Mouse (Mus musculus): Measurements from ENCODE around the gene Ddah1. TPM values are rescaled to one million over a fixed set of nuclear protein-coding genes. Genes with fewer than 3 reads are reported as not detected.

The Ddah1 gene
- 38.9 and 42.1 TPM in 2 replicates for polyA plus RNA-seq (2015; fragmentation: Nextera tagmentation; extraction: Ambion mirVana)

DNA sequence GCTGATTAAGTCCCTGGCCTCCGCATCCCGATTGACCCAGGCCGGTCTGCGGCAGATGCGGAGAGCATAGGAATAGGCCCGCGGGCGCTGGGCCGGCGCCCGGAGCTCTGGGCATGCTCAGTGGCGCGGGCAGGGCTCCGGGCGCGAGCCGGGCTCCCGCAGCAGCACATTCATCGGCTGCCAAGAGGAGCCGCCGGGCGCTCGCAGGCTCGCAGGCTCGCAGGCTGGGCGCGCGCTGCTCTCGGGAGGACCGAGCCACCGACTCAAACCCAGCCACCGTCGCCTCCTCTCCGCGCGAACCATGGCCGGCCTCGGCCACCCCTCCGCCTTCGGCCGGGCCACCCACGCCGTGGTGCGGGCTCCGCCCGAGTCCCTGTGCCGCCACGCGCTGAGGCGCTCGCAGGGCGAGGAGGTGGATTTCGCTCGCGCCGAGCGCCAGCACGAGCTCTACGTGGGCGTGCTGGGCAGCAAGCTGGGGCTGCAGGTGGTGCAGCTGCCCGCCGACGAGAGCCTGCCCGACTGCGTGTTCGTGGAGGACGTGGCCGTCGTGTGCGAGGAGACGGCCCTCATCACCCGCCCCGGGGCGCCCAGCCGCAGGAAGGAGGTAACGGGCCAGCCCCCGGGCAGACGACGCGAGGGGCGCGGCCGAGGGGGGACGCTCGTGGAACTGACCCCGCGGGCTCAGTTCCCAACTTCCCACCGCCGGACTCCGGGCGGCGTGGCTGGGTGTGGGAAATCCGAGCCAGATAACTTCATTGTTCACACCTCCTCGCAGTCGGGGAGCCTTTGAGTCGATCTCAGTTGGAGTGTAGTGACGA is at the start of gene Ddah1:
Ddah1 (plus strand) TSS at position 115 of the 818 bp plus-strand sequence.
- Histone ChIP-seq H3K27me3 (peaks cover 21% of the 10 kb centered on the region; the same call in 1 of the 2 replicates), H3K9me3 (replicated peaks) (no peaks in the 10 kb centered on the region)
- under 1% methylated on average over 96 of the region's 97 CpGs for WGBS

DNA sequence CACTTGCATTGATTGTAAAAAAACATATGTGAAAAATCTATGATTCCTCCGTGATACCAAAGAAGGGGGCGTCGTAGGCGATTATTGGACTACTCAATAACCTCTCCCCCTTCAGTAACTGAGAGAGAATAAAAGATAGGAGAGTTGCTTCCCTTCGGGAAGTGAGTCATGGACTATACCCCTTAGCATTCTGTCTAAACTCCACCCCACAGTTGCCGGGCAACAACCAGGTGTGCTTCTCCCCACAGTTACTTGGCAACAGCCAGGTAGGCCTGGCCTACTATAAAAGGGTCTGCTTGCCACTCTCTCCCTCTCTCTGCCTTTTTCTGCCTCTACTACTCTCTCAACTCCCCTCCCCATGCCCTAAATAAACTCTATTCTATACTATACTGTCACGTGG is 42.6 kb upstream of the Ddah1 start:
- WGBS: 82% methylated on average over 7 of the region's 7 CpGs
- H3K27me3 ChIP-seq: no peaks in the 10 kb centered on the region
- no peak overlapping the region for H3K4me2 ChIP-seq (replicated peaks)
- H3K27ac ChIP-seq (replicated peaks): no peak overlapping the region
- H3K36me3 ChIP-seq: no peaks in the 10 kb centered on the region
- no peak for ATAC-seq (ENCODE audit: insufficient number of reproducible peaks, low FRiP score, low TSS enrichment, low read depth)
- H3K4me1 ChIP-seq: no peaks in the 10 kb centered on the region
- no peak overlapping the region for H3K4me3 ChIP-seq (replicated peaks)
- H3K9me3 ChIP-seq (replicated peaks): no peaks in the 10 kb centered on the region
- no peak overlapping the region for H3K9ac ChIP-seq

More for the DNA sequence above, at the start of gene Ddah1:
- peak; percentile 89 for ATAC-seq (ENCODE audit: insufficient number of reproducible peaks, low FRiP score, low TSS enrichment, low read depth)
- H3K27ac ChIP-seq (replicated peaks): peak within 1 kb of the TSS; percentile 48; the same call in 1 of the 2 replicates
- peak within 1 kb of the TSS; percentile 100 for H3K4me2 ChIP-seq (replicated peaks)
- H3K4me3 ChIP-seq (replicated peaks): peak within 1 kb of the TSS; percentile 66
- no peaks in the 10 kb centered on the region for H3K36me3 ChIP-seq
- peaks cover 15% of the 10 kb centered on the region for H3K4me1 ChIP-seq
- peak within 1 kb of the TSS; percentile 69 for H3K9ac ChIP-seq

DNA sequence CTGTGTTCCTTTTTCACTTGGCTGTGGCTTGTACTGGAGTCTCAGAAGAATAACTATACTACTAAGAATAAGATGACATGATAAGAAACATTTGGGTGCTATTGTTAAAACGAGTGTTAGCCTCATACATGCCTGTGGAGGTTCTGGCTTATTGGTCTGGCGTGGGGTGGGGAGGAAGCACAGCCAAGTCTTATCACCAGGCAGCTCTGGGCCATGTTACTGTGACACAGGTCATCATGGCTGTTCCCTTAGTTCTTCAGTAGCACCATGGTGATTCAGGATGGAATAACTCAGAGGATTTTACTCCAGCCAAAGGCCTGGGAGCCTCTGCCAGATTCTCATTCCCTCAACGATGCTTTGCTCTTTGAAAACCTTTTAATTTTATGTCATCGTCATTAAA is 38.8 kb upstream of the Ddah1 start:
- H3K36me3 ChIP-seq: no peaks in the 10 kb centered on the region
- no peak overlapping the region for H3K9ac ChIP-seq
- H3K4me1 ChIP-seq: no peaks in the 10 kb centered on the region
- no peak overlapping the region for H3K4me2 ChIP-seq (replicated peaks)
- no peaks in the 10 kb centered on the region for H3K9me3 ChIP-seq (replicated peaks)
- ATAC-seq (ENCODE audit: insufficient number of reproducible peaks, low FRiP score, low TSS enrichment, low read depth): no peak
- H3K27me3 ChIP-seq: no peaks in the 10 kb centered on the region
- no peak overlapping the region for H3K4me3 ChIP-seq (replicated peaks)
- 80% methylated on average over 4 of the region's 4 CpGs for WGBS
- no peak overlapping the region for H3K27ac ChIP-seq (replicated peaks)

DNA sequence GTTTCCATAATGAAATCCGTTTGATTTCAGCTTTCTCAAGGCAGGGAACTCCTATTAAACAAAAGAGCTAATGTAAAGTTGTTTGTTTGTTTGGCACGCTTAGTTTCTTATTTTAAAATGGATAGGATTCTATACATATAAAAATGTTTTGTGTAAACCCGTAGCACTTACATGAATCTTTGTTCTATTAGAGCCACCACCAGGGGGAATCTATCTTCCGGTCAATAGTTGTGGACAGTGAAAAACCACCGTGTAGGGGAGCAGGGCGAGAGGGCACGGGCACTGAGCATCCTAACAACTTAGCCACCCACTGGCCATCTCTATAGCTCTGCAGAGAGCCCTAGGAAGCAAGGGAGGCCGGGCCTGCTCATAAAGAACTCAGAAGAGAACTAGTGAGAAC is 33.4 kb upstream of the Ddah1 start:
- Histone ChIP-seq H3K36me3 (no peaks in the 10 kb centered on the region), H3K9ac (no peak overlapping the region), H3K9me3 (replicated peaks) (no peaks in the 10 kb centered on the region), H3K4me1 (peaks cover 17% of the 10 kb centered on the region), H3K4me2 (replicated peaks) (no peak overlapping the region), H3K27ac (replicated peaks) (no peak overlapping the region), H3K27me3 (no peaks in the 10 kb centered on the region), H3K4me3 (replicated peaks) (no peak overlapping the region)
- no peak for ATAC-seq (ENCODE audit: insufficient number of reproducible peaks, low FRiP score, low TSS enrichment, low read depth)
- WGBS: 75% methylated on average over 8 of the region's 8 CpGs

DNA sequence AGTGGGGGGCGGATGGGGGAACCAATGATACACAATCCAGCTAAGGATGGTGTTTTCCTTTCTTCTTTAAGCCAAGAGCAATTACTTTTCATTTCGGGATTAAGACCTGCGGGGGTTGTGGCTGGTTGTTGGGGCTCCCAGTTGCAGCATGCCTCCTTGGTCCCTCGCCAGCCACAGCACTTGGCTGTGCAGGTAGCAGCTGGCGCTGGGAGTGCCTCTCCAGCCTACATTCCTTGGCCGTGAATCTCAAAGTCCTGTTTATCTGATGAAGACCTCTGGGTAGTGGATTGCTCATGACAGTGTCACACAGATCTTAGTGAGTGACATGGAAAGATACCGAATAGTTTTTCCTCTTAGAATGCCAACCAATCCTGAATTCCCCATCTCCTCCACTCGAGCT is 30.1 kb upstream of the Ddah1 start:
- ATAC-seq (ENCODE audit: insufficient number of reproducible peaks, low FRiP score, low TSS enrichment, low read depth): no peak
- peaks cover 17% of the 10 kb centered on the region for H3K4me1 ChIP-seq
- H3K4me2 ChIP-seq (replicated peaks): no peak overlapping the region
- H3K4me3 ChIP-seq (replicated peaks): no peak overlapping the region
- WGBS: 37% methylated on average over 8 of the region's 8 CpGs
- no peaks in the 10 kb centered on the region for H3K27me3 ChIP-seq
- no peak overlapping the region for H3K9ac ChIP-seq
- H3K27ac ChIP-seq (replicated peaks): no peak overlapping the region
- H3K36me3 ChIP-seq: no peaks in the 10 kb centered on the region
- H3K9me3 ChIP-seq (replicated peaks): no peaks in the 10 kb centered on the region

DNA sequence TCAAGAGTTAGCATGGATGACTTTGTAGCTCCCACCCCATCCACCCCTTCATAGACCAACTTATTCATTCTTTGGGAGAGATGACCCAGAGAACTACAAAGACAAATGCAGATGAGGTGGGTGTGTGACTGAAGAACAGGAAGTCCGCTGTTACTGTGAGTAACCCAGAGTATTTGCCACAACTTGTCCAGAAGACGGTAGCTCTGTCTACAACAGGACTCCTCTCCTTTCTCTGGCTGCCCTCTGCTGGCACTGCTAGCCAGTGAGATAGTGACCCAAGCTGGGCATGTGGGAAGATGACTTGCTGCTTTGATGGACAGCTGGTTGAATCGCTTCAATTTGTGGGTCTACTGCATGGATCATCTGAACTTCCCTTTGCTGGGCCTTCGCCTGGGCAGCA is 28.9 kb upstream of the Ddah1 start:
- Histone ChIP-seq H3K27ac (replicated peaks) (no peak overlapping the region), H3K36me3 (no peaks in the 10 kb centered on the region), H3K27me3 (no peaks in the 10 kb centered on the region), H3K9me3 (replicated peaks) (no peaks in the 10 kb centered on the region), H3K4me2 (replicated peaks) (no peak overlapping the region), H3K4me1 (peaks cover 17% of the 10 kb centered on the region), H3K9ac (no peak overlapping the region), H3K4me3 (replicated peaks) (no peak overlapping the region)
- no peak for ATAC-seq (ENCODE audit: insufficient number of reproducible peaks, low FRiP score, low TSS enrichment, low read depth)
- WGBS: 60% methylated on average over 4 of the region's 4 CpGs

DNA sequence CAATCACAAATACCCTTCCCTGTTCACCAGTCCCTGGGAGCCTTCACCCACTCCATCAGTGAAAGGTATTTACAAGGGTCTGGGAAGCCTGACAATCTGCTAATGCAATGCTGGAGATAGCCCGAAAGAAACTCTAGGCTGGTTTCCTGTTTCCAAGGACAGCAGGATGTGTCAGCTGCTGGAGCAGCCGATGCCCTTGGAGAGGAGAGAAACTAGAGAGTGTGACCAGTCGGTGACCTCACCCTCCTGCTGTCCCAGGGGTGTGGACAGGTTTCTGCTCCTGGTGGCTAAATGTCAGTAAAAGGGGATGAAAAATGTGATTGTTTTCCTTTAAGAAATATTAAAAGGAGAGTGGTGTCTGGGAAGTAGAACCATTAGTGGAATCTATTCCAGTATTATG is 28.4 kb upstream of the Ddah1 start:
- Histone ChIP-seq H3K9me3 (replicated peaks) (no peaks in the 10 kb centered on the region), H3K4me1 (peaks cover 17% of the 10 kb centered on the region), H3K27ac (replicated peaks) (no peak overlapping the region), H3K27me3 (no peaks in the 10 kb centered on the region), H3K9ac (no peak overlapping the region), H3K4me3 (replicated peaks) (no peak overlapping the region), H3K4me2 (replicated peaks) (no peak overlapping the region), H3K36me3 (no peaks in the 10 kb centered on the region)
- 44% methylated on average over 3 of the region's 3 CpGs for WGBS
- no peak for ATAC-seq (ENCODE audit: insufficient number of reproducible peaks, low FRiP score, low TSS enrichment, low read depth)

DNA sequence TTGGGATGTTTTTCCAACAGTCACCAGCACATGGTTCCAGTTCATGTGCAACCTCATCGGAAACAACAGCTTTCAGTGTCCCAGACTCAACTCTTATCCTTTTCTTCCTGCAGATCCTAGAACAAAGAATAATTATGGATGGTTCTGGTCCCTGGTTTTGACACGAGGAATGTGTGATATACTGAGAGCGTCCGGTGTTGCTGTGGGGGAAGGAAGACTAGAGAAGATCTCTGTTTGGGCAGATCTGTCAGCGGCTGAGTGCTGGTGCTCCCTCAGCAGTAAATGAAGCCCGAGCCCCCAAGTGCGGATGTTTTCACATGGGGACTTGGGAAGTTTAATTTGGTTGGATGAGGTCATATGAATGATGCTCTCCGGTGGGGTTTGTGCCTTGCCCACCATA is 23.6 kb upstream of the Ddah1 start:
- ATAC-seq (ENCODE audit: insufficient number of reproducible peaks, low FRiP score, low TSS enrichment, low read depth): no peak

DNA sequence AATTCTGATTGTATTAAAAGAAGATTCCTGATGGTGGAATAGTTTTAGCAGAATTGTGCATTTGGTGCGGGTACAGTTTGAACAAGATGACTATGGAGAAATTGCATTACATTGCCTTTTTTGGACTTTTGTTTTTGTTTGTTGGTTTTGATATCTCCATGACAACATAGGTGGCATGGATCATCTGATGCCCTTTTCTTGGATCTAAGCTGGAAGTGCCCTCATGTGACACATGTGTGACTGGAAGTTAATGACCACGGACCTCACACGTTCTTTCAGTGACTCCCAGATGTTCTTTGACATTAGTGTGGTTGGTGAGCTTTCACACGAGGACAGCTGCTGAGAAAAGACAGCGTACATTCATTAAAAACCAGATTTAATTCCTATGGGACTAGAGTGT is 21.9 kb upstream of the Ddah1 start:
- no peak for ATAC-seq (ENCODE audit: insufficient number of reproducible peaks, low FRiP score, low TSS enrichment, low read depth)
- WGBS: 74% methylated on average over 5 of the region's 5 CpGs
- no peak overlapping the region for H3K9ac ChIP-seq
- no peaks in the 10 kb centered on the region for H3K36me3 ChIP-seq
- no peak overlapping the region for H3K4me3 ChIP-seq (replicated peaks)
- no peaks in the 10 kb centered on the region for H3K4me1 ChIP-seq
- no peak overlapping the region for H3K4me2 ChIP-seq (replicated peaks)
- H3K27me3 ChIP-seq: no peaks in the 10 kb centered on the region
- no peaks in the 10 kb centered on the region for H3K9me3 ChIP-seq (replicated peaks)
- no peak overlapping the region for H3K27ac ChIP-seq (replicated peaks)

More for the DNA sequence above, 23.6 kb upstream of the Ddah1 start:
- no peak overlapping the region for H3K4me3 ChIP-seq (replicated peaks)
- H3K36me3 ChIP-seq: no peaks in the 10 kb centered on the region
- no peaks in the 10 kb centered on the region for H3K27me3 ChIP-seq
- no peaks in the 10 kb centered on the region for H3K9me3 ChIP-seq (replicated peaks)
- H3K27ac ChIP-seq (replicated peaks): no peak overlapping the region
- H3K4me1 ChIP-seq: peaks cover under 1% of the 10 kb centered on the region; the same call in 1 of the 2 replicates
- no peak overlapping the region for H3K4me2 ChIP-seq (replicated peaks)
- 85% methylated on average over 8 of the region's 8 CpGs for WGBS
- H3K9ac ChIP-seq: no peak overlapping the region

DNA sequence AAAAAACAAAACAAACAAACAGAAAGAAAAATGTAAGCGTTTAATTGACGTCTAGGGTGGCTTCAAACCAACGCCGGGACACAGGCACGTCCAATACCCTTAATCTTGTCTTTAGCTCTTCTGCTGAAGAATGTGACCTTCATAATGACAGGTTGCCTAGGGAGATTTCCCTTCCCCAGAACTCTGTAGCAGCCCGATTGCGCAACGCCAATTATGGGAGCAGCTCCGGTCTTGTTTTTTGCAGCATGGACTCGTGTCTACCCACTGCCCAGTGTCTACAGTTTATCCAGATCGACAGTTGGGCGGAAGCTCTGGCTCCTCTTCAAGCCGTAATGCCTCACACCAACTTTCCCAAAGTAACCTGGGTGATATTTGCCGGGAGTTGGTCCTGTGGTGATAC is 19.8 kb upstream of the Ddah1 start:
- Histone ChIP-seq H3K4me2 (replicated peaks) (no peak overlapping the region), H3K9me3 (replicated peaks) (no peaks in the 10 kb centered on the region), H3K4me3 (replicated peaks) (no peak overlapping the region), H3K36me3 (no peaks in the 10 kb centered on the region), H3K27me3 (no peaks in the 10 kb centered on the region), H3K9ac (no peak overlapping the region), H3K27ac (replicated peaks) (no peak overlapping the region), H3K4me1 (0 out of 2 replicates have a peak, but pooled peaks cover 4% of the 10 kb centered on the region)
- 70% methylated on average over 14 of the region's 14 CpGs for WGBS
- no peak for ATAC-seq (ENCODE audit: insufficient number of reproducible peaks, low FRiP score, low TSS enrichment, low read depth)

DNA sequence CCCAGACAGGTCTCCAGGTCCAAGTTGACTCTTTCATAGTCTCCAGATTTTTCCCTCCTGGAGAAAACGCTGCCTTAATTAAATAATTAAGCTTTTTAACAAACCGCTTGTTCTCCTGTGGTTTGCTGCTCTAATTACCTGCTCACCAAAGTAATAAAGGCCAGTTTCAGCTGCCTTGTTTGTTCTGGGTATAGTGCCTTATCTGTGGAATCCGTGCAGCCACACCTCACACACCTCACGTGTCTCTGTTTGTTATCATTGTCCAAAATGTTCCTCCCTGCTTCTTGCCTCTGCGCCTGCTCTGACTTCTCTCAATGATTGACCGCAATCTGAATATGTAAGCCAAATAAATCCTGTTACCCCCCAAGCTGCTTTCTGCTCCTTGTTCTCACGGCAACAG is 18.6 kb upstream of the Ddah1 start:
- Histone ChIP-seq H3K36me3 (no peaks in the 10 kb centered on the region), H3K9me3 (replicated peaks) (no peaks in the 10 kb centered on the region), H3K9ac (no peak overlapping the region), H3K4me1 (0 out of 2 replicates have a peak, but pooled peaks cover 4% of the 10 kb centered on the region), H3K27me3 (no peaks in the 10 kb centered on the region), H3K4me3 (replicated peaks) (no peak overlapping the region), H3K27ac (replicated peaks) (no peak overlapping the region), H3K4me2 (replicated peaks) (no peak overlapping the region)
- no peak for ATAC-seq (ENCODE audit: insufficient number of reproducible peaks, low FRiP score, low TSS enrichment, low read depth)
- 56% methylated on average over 7 of the region's 7 CpGs for WGBS

DNA sequence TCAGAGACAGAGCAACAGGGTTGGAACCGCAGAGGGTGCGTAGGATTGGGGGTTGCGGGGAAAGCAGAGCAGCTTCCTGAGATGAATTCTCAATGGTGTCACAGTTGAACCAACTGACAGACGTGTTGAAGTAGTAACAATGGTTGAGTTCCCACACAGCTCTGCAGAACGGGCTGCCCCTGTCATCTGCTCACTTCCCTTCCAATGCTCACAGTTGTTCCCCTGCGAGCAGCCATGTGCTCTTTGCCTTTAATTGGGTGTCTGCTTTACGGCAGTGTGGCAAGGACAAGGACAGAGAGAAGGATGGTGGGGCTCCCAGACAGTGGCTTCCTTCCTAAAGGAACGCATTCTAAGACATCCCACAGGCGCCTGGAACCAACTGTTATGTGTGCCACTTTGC is 15.4 kb upstream of the Ddah1 start:
- H3K4me3 ChIP-seq (replicated peaks): no peak overlapping the region
- no peaks in the 10 kb centered on the region for H3K9me3 ChIP-seq (replicated peaks)
- H3K27ac ChIP-seq (replicated peaks): no peak overlapping the region
- no peak overlapping the region for H3K4me2 ChIP-seq (replicated peaks)
- H3K27me3 ChIP-seq: no peaks in the 10 kb centered on the region
- 46% methylated on average over 9 of the region's 9 CpGs for WGBS
- ATAC-seq (ENCODE audit: insufficient number of reproducible peaks, low FRiP score, low TSS enrichment, low read depth): no peak
- no peaks in the 10 kb centered on the region for H3K36me3 ChIP-seq
- no peak overlapping the region for H3K9ac ChIP-seq
- H3K4me1 ChIP-seq: 0 out of 2 replicates have a peak, but pooled peaks cover 4% of the 10 kb centered on the region

Data from embryonic facial prominence, embryonic 15.5 days (tissue).